28 mouse cellular contexts compared by ENCODE assay signal in genomic region chr4:95141253-95141652, GRCm38 (mm10).
DNase-seq lines count a peak whose midpoint lies in the region; ATAC-seq and TF ChIP-seq lines count a peak whose summit lies in the region.
"Had no signal": no experiment of that assay in that cellular context is flagged by ENCODE, and none has a peak within 500 bp of the region (broad histone marks: within the 10 kb centered on the region; RNA-seq: fewer than 3 reads in every experiment).

No protein-coding gene starts in this region.

- no peaks in the 10 kb centered on the region for H3K9me3 ChIP-seq in kidney, postnatal 0 days (replicated peaks; ENCODE audit: low read length)
- no peaks in the 10 kb centered on the region for H3K9me3 ChIP-seq in intestine, embryonic 15.5 days
- no peaks in the 10 kb centered on the region for H3K9me3 ChIP-seq in stomach, postnatal 0 days (ENCODE audit: control insufficient read depth, low read length)
- H3K9me3 ChIP-seq in neural tube, embryonic 15.5 days (replicated peaks): no peaks in the 10 kb centered on the region
- H3K9me3 ChIP-seq: embryonic facial prominence, embryonic 13.5 days; forebrain, embryonic 10.5 days; heart, embryonic 13.5 days; hindbrain, embryonic 15.5 days; limb, embryonic 15.5 days; midbrain, embryonic 15.5 days had no signal

- no peak for TF ChIP-seq CTCF in kidney, postnatal 0 days (IDR thresholded peaks at IDR 0.05; ENCODE audit: low read depth)
- TF ChIP-seq CTCF in stomach, postnatal 0 days (IDR thresholded peaks at IDR 0.05; ENCODE audit: low read depth): no peak

- WGBS in kidney, postnatal 0 days: 75% methylated on average over 2 of the region's 2 CpGs
- 61% methylated on average over 2 of the region's 2 CpGs for WGBS in intestine, embryonic 15.5 days
- 74% methylated on average over 2 of the region's 2 CpGs for WGBS in stomach, postnatal 0 days
- 80% methylated on average over 2 of the region's 2 CpGs for WGBS in neural tube, embryonic 15.5 days

- no peak for TF ChIP-seq EP300 in stomach, postnatal 0 days (optimal IDR thresholded peaks at IDR 0.05)

- H3K4me1 ChIP-seq in kidney, postnatal 0 days (replicated peaks; ENCODE audit: insufficient read depth, low read length): no peaks in the 10 kb centered on the region
- H3K4me1 ChIP-seq in intestine, embryonic 15.5 days (replicated peaks): no peaks in the 10 kb centered on the region
- H3K4me1 ChIP-seq in stomach, postnatal 0 days (replicated peaks; ENCODE audit: control insufficient read depth, insufficient read depth): no peaks in the 10 kb centered on the region
- peaks cover 17% of the 10 kb centered on the region for H3K4me1 ChIP-seq in neural tube, embryonic 15.5 days

- no peaks in the 10 kb centered on the region for H3K36me3 ChIP-seq in kidney, postnatal 0 days (ENCODE audit: insufficient read depth, low read length)
- no peaks in the 10 kb centered on the region for H3K36me3 ChIP-seq in intestine, embryonic 15.5 days
- no peaks in the 10 kb centered on the region for H3K36me3 ChIP-seq in stomach, postnatal 0 days (ENCODE audit: control insufficient read depth, insufficient read depth, low read length)
- no peaks in the 10 kb centered on the region for H3K36me3 ChIP-seq in neural tube, embryonic 15.5 days
- H3K36me3 ChIP-seq: embryonic facial prominence, embryonic 13.5 days; forebrain, embryonic 10.5 days; heart, embryonic 13.5 days; hindbrain, embryonic 15.5 days; limb, embryonic 15.5 days; midbrain, embryonic 15.5 days had no signal

- no peak for DNase-seq in kidney, postnatal 0 days (ENCODE audit: low spot score)
- no peak for DNase-seq in kidney, adult 9 months
- DNase-seq in gonadal fat pad, adult 2 months (ENCODE audit: low read depth): peak; percentile 40
- peak; percentile 65 for DNase-seq in stomach, postnatal 0 days (ENCODE audit: low spot score)
- DNase-seq in layer of hippocampus, adult 9-10 months (ENCODE audit: low spot score): no peak
- DNase-seq: adrenal gland, adult 2 months; adrenal gland, postnatal 36 days; cerebellum, adult 18-20 months; cerebellum, postnatal 10 days; forebrain, postnatal 0 days; gastrocnemius, postnatal 14 days; heart, postnatal 10 days; kidney, postnatal 25 days; layer of hippocampus, postnatal 36 days; left cerebral cortex, postnatal 4 days; lung, adult 2 months; lung, postnatal 10 days; right cerebral cortex, adult 18-20 months had no signal

- peak; percentile 87 for ATAC-seq in kidney, postnatal 0 days (replicated peaks; ENCODE audit: low FRiP score, low read depth)
- ATAC-seq in intestine, embryonic 15.5 days: peak; percentile 80
- ATAC-seq in stomach, postnatal 0 days (ENCODE audit: low FRiP score, low TSS enrichment): peak; percentile 91
- ATAC-seq in neural tube, embryonic 15.5 days (ENCODE audit: low FRiP score): no peak
- ATAC-seq: forebrain, postnatal 0 days; inflammation-experienced regulatory T-cells, adult 6 months; midbrain, embryonic 15.5 days had no signal

- H3K4me2 ChIP-seq in kidney, postnatal 0 days (ENCODE audit: low read length): no peak overlapping the region
- H3K4me2 ChIP-seq in intestine, embryonic 15.5 days (replicated peaks): no peak overlapping the region
- no peak overlapping the region for H3K4me2 ChIP-seq in stomach, postnatal 0 days (replicated peaks; ENCODE audit: low read depth)
- no peak overlapping the region for H3K4me2 ChIP-seq in neural tube, embryonic 15.5 days
- H3K4me2 ChIP-seq: embryonic facial prominence, embryonic 13.5 days; heart, embryonic 13.5 days; hindbrain, embryonic 15.5 days; limb, embryonic 15.5 days; midbrain, embryonic 15.5 days had no signal

- H3K27me3 ChIP-seq in kidney, postnatal 0 days (ENCODE audit: insufficient read depth, low read length): no peaks in the 10 kb centered on the region
- no peaks in the 10 kb centered on the region for H3K27me3 ChIP-seq in intestine, embryonic 15.5 days (replicated peaks)
- H3K27me3 ChIP-seq in stomach, postnatal 0 days (ENCODE audit: control insufficient read depth, insufficient read depth, low read length): no peaks in the 10 kb centered on the region
- H3K27me3 ChIP-seq in neural tube, embryonic 15.5 days (replicated peaks): no peaks in the 10 kb centered on the region
- H3K27me3 ChIP-seq: embryonic facial prominence, embryonic 13.5 days; heart, embryonic 13.5 days; hindbrain, embryonic 15.5 days; limb, embryonic 15.5 days; midbrain, embryonic 15.5 days had no signal

- no peak overlapping the region for H3K9ac ChIP-seq in kidney, postnatal 0 days (ENCODE audit: low read depth, low read length)
- H3K9ac ChIP-seq in intestine, embryonic 15.5 days: no peak overlapping the region
- H3K9ac ChIP-seq in stomach, postnatal 0 days (ENCODE audit: low read length): no peak overlapping the region
- no peak overlapping the region for H3K9ac ChIP-seq in neural tube, embryonic 15.5 days (replicated peaks)
- H3K9ac ChIP-seq: embryonic facial prominence, embryonic 13.5 days; forebrain, postnatal 0 days; heart, embryonic 13.5 days; hindbrain, embryonic 15.5 days; limb, embryonic 15.5 days; midbrain, embryonic 15.5 days had no signal

- no peak overlapping the region for H3K4me3 ChIP-seq in kidney, postnatal 0 days (replicated peaks; ENCODE audit: low read depth, low read length)
- no peak overlapping the region for H3K4me3 ChIP-seq in intestine, embryonic 15.5 days (replicated peaks)
- H3K4me3 ChIP-seq in stomach, postnatal 0 days (ENCODE audit: low read depth, low read length): no peak overlapping the region
- no peak overlapping the region for H3K4me3 ChIP-seq in neural tube, embryonic 15.5 days (replicated peaks)
- H3K4me3 ChIP-seq: embryonic facial prominence, embryonic 13.5 days; forebrain, embryonic 10.5 days; heart, embryonic 13.5 days; hindbrain, embryonic 15.5 days; limb, embryonic 15.5 days; midbrain, embryonic 15.5 days had no signal

- no peak overlapping the region for H3K27ac ChIP-seq in kidney, postnatal 0 days
- H3K27ac ChIP-seq in intestine, embryonic 15.5 days: no peak overlapping the region
- H3K27ac ChIP-seq in stomach, postnatal 0 days (replicated peaks): no peak overlapping the region
- H3K27ac ChIP-seq in neural tube, embryonic 15.5 days (replicated peaks): no peak overlapping the region
- H3K27ac ChIP-seq: embryonic facial prominence, embryonic 13.5 days; forebrain, embryonic 10.5 days; heart, embryonic 13.5 days; hindbrain, embryonic 15.5 days; limb, embryonic 15.5 days; macrophage; midbrain, embryonic 15.5 days had no signal

Comparison
In these comparisons a context has a peak if more than half of its experiments do, and no peak if none do; other contexts are left out.
1. DNase-seq: peak in gonadal fat pad, adult 2 months (single experiment) and stomach, postnatal 0 days (single experiment); none in kidney, postnatal 0 days (single experiment), kidney, adult 9 months (single experiment) and layer of hippocampus, adult 9-10 months (single experiment).